Mouse (Mus musculus) hindbrain, embryonic 16.5 days (tissue): Measurements from ENCODE around the gene Ltc4s. TPM values are rescaled to one million over a fixed set of nuclear protein-coding genes. Genes with fewer than 3 reads are reported as not detected.

ENCODE experiments used
- ATAC-seq: fragments of 200-750 bp; cut with Nextera tagmentation; 2 replicates; pipeline ENCODE4 v1.8.0; 2017; ENCODE audit warnings: moderate TSS enrichment, moderate library complexity
- H3K27ac ChIP-seq: fragments of 300-500 bp; sonication (generic); 2 replicates; pipeline ENCODE4 v1.5.1; 2014; ENCODE audit warnings: low read depth, mild to moderate bottlenecking, control low read depth, low read length, moderate library complexity
- H3K27me3 ChIP-seq: fragments of 300-500 bp; sonication (generic); replicated peaks from 2 replicates; pipeline ENCODE4 v1.6.1; 2014; ENCODE audit warnings: low read length; ENCODE audit not compliant: control insufficient read depth, insufficient read depth
- H3K36me3 ChIP-seq: fragments of 300-500 bp; sonication (generic); 2 replicates; pipeline ENCODE4 v1.6.1; 2014; ENCODE audit warnings: mild to moderate bottlenecking, low read length, moderate library complexity, mixed read lengths; ENCODE audit not compliant: control insufficient read depth, insufficient read depth
- H3K4me1 ChIP-seq: fragments of 300-500 bp; sonication (generic); 2 replicates; pipeline ENCODE4 v1.6.1; 2014; ENCODE audit warnings: low read depth, low read length; ENCODE audit not compliant: control insufficient read depth, insufficient read depth
- H3K4me2 ChIP-seq: fragments of 300-500 bp; sonication (generic); 2 replicates; pipeline ENCODE4 v1.6.1; 2014; ENCODE audit warnings: mild to moderate bottlenecking, low read length, control low read depth, moderate library complexity
- H3K4me3 ChIP-seq: fragments of 300-500 bp; sonication (generic); 2 replicates; pipeline ENCODE4 v1.5.1; 2014; ENCODE audit warnings: mild to moderate bottlenecking, low read length, control low read depth, moderate library complexity
- H3K9ac ChIP-seq: fragments of 300-500 bp; sonication (generic); 2 replicates; pipeline ENCODE4 v1.6.1; 2014; ENCODE audit warnings: low read depth, mild to moderate bottlenecking, control low read depth, low read length, moderate library complexity
- H3K9me3 ChIP-seq: fragments of 300-500 bp; sonication (generic); 2 replicates; pipeline ENCODE4 v1.6.1; 2014; ENCODE audit warnings: mild to moderate bottlenecking, low read length, moderate library complexity; ENCODE audit not compliant: control insufficient read depth
- WGBS: fragments of 180-500 bp; shearing (Covaris S2); extraction: QIAGEN DNeasy Blood & Tissue Kit; methylation state at CpG from one replicate; pipeline ENCODE4 v1.1.7; 2014; 5-methylcytosine and 5-hydroxymethylcytosine counted together
- polyA plus RNA-seq: library from polyadenylated mRNA; unstranded; fragments of >200 nt; fragmentation: Nextera tagmentation; extraction: Ambion mirVana; gene quantifications from 2 replicates; pipeline ENCODE4 v1.2.1, GENCODE M21; 2015

The Ltc4s gene
- polyA plus RNA-seq, 1 experiment from 2014 or later = 3.4 TPM

DNA sequence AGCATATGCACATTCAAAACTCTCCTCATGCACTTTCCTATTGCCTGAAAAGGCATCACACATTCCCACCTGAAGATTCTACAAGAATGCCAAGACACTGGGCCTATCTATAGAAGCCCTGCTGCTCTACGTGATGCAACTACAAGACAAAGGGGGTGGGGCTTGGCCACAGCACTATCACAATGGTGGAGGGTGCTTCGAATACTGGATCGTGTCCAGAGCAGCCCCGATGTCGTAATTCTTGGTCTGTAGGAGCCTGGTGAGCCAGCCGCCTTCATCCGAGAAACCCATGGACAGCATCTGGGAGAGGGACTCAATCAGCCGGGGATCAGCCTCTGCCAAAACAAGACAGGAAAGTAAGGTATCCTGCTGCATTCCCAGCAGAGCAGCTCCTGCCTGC is 37.8 kb downstream of the Ltc4s start:
- no peaks in the 10 kb centered on the region for H3K27me3 ChIP-seq
- H3K4me3 ChIP-seq = no peak overlapping the region
- whole genome bisulfite sequencing = 83% methylated on average over 8 of the region's 8 CpGs
- no peak overlapping the region for H3K27ac ChIP-seq
- no peaks in the 10 kb centered on the region for H3K9me3 ChIP-seq
- H3K9ac ChIP-seq = no peak overlapping the region
- no peak for ATAC-seq
- peaks cover 54% of the 10 kb centered on the region for H3K36me3 ChIP-seq
- no peak overlapping the region for H3K4me2 ChIP-seq
- H3K4me1 ChIP-seq = no peaks in the 10 kb centered on the region

DNA sequence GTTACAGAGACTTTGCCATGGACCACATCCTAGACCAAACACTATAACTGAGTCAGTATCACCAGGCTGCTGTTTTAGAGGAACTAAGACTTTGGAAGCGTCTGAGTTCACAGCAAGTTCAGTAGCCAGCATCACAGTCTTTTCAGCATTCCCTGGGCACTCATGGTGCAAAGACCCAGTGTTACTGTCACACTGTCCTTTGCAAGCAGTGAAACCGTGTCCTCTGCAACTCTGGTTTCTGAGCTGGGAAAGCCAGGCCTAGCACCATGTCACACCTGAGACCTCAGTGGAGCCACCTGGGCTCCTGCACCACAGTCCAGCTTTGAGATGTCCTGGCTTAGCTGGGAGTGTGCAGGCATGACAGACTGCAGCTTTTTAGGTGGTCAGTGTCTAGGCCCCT is 39.5 kb downstream of the Ltc4s start:
- Histone ChIP-seq H3K36me3 (peaks cover 52% of the 10 kb centered on the region), H3K4me1 (no peaks in the 10 kb centered on the region), H3K9ac (no peak overlapping the region), H3K27me3 (no peaks in the 10 kb centered on the region), H3K9me3 (no peaks in the 10 kb centered on the region), H3K4me2 (no peak overlapping the region), H3K27ac (no peak overlapping the region), H3K4me3 (no peak overlapping the region)
- ATAC-seq = no peak
- 95% methylated on average over 2 of the region's 2 CpGs for WGBS

DNA sequence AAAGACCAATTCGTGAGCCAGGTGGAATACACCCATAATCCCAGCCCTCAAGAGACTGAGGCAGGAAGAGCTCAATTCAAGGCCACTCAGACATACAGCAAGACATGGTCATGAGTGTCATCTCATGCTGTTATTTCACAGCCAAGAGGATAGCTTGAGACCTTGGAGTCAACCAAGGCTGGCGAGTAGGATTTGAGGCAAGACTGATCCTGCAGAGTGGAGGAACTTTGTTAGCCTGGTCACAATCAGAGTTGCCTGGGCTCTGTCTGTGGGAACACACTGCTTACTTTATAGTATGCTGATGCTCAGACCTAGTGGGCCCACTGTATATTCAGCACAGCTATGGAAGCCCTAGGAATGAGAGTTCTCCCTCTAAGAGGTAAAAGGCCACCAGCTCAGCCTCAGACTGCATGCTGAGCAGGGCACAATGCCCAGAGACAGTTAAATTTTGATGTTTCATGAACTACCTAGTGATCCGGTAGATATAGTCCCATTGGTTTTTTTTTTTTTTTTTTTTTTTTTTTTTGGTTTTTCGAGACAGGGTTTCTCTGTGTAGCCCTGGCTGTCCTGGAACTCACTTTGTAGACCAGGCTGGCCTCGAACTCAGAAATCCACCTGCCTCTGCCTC is 40.1 kb downstream of the Ltc4s start:
- Histone ChIP-seq H3K4me1 (no peaks in the 10 kb centered on the region), H3K27ac (no peak overlapping the region), H3K9ac (no peak overlapping the region), H3K27me3 (no peaks in the 10 kb centered on the region), H3K9me3 (no peaks in the 10 kb centered on the region), H3K36me3 (peaks cover 49% of the 10 kb centered on the region), H3K4me2 (no peak overlapping the region), H3K4me3 (no peak overlapping the region)
- no peak for ATAC-seq
- WGBS = 88% methylated on average over 3 of the region's 5 CpGs

DNA sequence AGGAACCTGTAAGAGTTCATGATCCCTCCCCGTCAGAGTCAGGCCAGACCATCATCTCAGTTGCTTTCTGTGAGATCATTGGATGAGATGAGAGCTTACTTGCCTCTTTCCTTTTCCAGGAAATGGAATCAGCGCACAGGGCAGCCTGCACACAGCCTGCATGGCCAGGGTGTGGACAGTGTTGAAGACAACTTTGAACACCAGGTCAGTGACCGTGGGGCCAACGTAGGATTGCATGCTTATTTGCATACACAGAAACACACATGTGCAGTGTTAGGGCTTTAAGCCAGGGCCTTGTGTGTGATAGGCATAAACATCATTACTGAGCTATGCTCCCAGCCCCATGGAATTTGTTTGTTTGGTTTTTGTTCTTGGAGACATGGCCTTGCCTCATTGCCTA is 40.9 kb downstream of the Ltc4s start:
- no peaks in the 10 kb centered on the region for H3K9me3 ChIP-seq

DNA sequence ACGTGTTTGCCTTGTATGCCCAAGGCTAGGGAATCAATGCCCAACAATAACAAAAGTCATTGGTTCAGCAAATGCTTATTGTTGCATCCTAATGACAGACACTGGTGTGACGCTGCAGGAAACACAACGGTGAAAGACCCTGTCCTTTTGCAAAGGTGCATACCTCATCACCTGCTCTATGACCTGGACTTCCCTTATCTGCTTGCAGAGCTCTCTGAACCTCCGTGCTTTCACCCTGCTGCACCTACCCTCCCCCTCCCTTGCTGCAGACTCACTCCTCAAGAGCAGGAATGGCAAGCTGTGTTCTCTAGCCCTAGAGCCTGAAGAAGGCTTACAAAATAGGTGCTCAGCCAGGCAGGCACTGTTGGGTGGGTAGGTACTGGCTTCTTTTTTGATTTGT is 43.6 kb downstream of the Ltc4s start:
- 80% methylated on average over 4 of the region's 4 CpGs for WGBS
- no peak for ATAC-seq
- H3K36me3 ChIP-seq = peaks cover 21% of the 10 kb centered on the region
- H3K9ac ChIP-seq = no peak overlapping the region
- no peaks in the 10 kb centered on the region for H3K9me3 ChIP-seq
- no peaks in the 10 kb centered on the region for H3K4me1 ChIP-seq
- H3K4me2 ChIP-seq = no peak overlapping the region
- no peak overlapping the region for H3K4me3 ChIP-seq
- H3K27ac ChIP-seq = no peak overlapping the region
- H3K27me3 ChIP-seq = no peaks in the 10 kb centered on the region

More for the DNA sequence above, 40.9 kb downstream of the Ltc4s start:
- Histone ChIP-seq H3K27me3 (no peaks in the 10 kb centered on the region), H3K4me2 (no peak overlapping the region), H3K36me3 (peaks cover 45% of the 10 kb centered on the region), H3K4me3 (no peak overlapping the region), H3K4me1 (no peaks in the 10 kb centered on the region), H3K27ac (no peak overlapping the region), H3K9ac (no peak overlapping the region)
- 95% methylated on average over 4 of the region's 4 CpGs for WGBS
- ATAC-seq = no peak

DNA sequence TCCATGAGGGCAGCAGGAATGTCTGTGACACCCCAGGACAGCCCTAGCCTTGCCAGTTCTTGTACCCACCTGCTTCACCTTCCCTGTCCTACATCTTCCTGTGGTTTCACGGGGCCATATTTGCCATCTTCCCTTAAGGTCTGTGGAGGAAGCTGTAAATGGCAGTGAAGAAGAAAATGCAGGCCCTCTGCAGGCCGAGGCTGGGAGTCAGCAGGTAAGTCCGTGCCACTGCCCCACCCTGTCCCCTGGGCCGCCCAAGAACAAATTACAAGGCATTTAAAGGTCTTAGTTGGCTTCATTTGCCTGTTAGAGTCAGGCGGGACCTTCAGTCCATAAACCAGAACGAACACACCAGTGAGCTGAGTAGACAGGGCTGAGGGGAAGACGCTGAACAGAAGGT is 44.3 kb downstream of the Ltc4s start:
- Histone ChIP-seq H3K4me1 (no peaks in the 10 kb centered on the region), H3K9ac (no peak overlapping the region), H3K27ac (no peak overlapping the region), H3K9me3 (no peaks in the 10 kb centered on the region), H3K36me3 (peaks cover 14% of the 10 kb centered on the region), H3K27me3 (no peaks in the 10 kb centered on the region), H3K4me2 (no peak overlapping the region), H3K4me3 (no peak overlapping the region)
- WGBS = 85% methylated on average over 7 of the region's 7 CpGs
- no peak for ATAC-seq

DNA sequence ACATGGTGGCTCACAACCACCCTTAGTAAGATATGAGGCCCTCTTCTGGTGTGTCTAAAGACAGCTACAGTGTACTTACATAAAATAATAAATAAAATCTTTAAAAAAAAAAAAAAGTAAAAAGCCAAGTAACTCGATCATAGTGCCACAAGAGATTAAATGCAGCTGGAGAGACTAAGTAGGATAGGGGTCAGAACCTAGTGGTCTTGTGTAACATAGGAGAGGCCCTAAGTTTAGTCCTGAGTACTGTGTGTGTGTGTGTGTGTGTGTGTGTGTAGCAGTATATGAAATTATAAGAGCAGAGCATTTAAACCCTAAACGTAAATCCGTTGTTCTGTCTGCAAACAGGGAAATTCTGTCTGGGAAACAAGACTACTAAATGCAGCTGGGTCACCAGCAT is 46.1 kb downstream of the Ltc4s start:
- Histone ChIP-seq H3K4me2 (no peak overlapping the region), H3K27ac (no peak overlapping the region), H3K9ac (no peak overlapping the region), H3K9me3 (no peaks in the 10 kb centered on the region), H3K36me3 (peaks cover 12% of the 10 kb centered on the region; the same call in 1 of the 2 replicates), H3K27me3 (no peaks in the 10 kb centered on the region), H3K4me3 (no peak overlapping the region), H3K4me1 (no peaks in the 10 kb centered on the region)
- 93% methylated on average over 3 of the region's 3 CpGs for WGBS
- no peak for ATAC-seq

DNA sequence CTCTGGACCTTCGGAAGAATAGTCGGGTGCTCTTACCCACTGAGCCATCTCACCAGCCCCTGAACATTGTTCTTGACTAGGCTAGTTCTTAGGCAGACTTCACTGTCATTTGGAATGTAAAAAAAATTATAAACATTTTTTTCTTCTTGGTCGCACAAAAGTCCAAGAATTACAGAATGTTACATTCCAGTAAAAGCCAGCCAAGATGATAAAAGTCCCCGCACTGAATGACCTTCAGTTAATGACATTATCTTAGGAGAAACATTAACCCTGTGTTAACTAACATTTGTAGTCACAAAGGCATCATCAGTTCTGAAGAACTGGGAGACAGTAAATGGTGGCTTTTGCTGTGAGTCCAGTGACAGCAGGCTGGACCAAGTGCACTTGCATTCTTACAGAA is 48.1 kb downstream of the Ltc4s start:
- no peak for ATAC-seq
- WGBS = 81% methylated on average over 4 of the region's 4 CpGs
- peaks cover 13% of the 10 kb centered on the region for H3K36me3 ChIP-seq

DNA sequence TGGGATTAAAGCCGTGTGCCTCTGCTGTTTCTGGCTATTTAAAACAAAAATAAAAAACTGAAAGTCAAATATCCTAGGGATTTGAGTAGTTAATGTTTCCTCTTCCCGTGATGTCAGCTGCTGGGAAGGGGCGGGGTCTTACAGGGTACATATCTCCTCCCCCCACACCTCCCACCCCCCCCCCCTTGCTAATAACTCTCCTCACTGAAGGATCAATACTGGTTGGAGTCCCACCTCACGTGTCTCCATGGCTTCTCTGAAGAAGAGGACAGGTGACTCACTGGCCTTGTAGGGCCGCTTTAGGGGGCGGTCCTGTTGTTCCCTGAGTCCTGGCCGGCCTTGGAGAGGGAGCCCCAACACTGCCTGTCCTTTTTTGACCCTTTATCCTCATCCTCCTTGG is 49.7 kb downstream of the Ltc4s start:
- no peak overlapping the region for H3K27ac ChIP-seq
- H3K36me3 ChIP-seq = peaks cover 7% of the 10 kb centered on the region
- no peaks in the 10 kb centered on the region for H3K4me1 ChIP-seq
- no peaks in the 10 kb centered on the region for H3K27me3 ChIP-seq
- H3K4me2 ChIP-seq = no peak overlapping the region
- no peak for ATAC-seq
- WGBS = 84% methylated on average over 7 of the region's 7 CpGs
- H3K9me3 ChIP-seq = no peaks in the 10 kb centered on the region
- H3K9ac ChIP-seq = no peak overlapping the region
- no peak overlapping the region for H3K4me3 ChIP-seq

More for the DNA sequence above, 48.1 kb downstream of the Ltc4s start:
- H3K27me3 ChIP-seq = no peaks in the 10 kb centered on the region
- H3K27ac ChIP-seq = no peak overlapping the region
- no peaks in the 10 kb centered on the region for H3K9me3 ChIP-seq
- H3K4me2 ChIP-seq = no peak overlapping the region
- H3K4me3 ChIP-seq = no peak overlapping the region
- H3K4me1 ChIP-seq = no peaks in the 10 kb centered on the region
- H3K9ac ChIP-seq = no peak overlapping the region
